Mouse (Mus musculus): ENCODE data around the gene Gm14525. TPM values are rescaled to one million over a fixed set of nuclear protein-coding genes. Genes with fewer than 3 reads are reported as not detected.

The Gm14525 gene
- not detected in 2 replicates for polyA plus RNA-seq (2012; rRNA removed)

DNA sequence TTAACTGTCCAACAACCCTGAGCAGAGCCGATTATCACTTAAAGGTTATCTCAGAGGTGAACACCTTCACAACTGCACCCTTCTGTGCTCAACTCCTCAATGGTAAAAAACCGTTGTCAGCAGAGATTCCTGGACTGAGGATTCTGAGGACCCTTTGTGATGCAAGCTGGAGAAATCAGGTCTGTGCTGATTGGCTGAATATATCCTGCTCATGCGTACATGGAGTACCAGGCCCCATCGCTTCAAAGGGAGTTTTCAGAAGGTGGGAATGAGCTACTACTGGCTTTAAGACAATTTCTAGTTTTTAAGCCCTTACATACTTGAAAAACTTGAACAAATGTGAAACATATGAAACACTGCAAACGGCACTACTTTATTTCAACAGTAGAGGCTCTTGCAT, at the start of gene Gm14525:
Gene Gm14525, minus strand, starts transcription at position 101 of the 400 bp plus-strand sequence.

Other genes with a start within 250 kb of the Gm14525 start
- gene Slx, start 157.1 kb downstream of the Gm14525 start, polyA plus RNA-seq (2012; rRNA removed) = not detected in 2 replicates
- not detected in 2 replicates for gene Gm6121, start 233.1 kb upstream of the Gm14525 start, polyA plus RNA-seq (2012; rRNA removed)

All from ovary, adult 2 months (tissue).